Mouse (Mus musculus) lung, adult 2 months (tissue): ENCODE measurements around the gene Ppp2r5e. TPM values are rescaled to one million over a fixed set of nuclear protein-coding genes. Genes with fewer than 3 reads are reported as not detected.

Source experiments
- DNase-seq: peaks from one replicate; pipeline ENCODE4 v3.0.0; 2022
- H3K4me1 ChIP-seq: fragments of 200-500 bp; 2 replicates; pipeline ENCODE4 v1.6.1; 2011; ENCODE audit warnings: low read length; ENCODE audit not compliant: control insufficient read depth, insufficient read depth
- H3K4me3 ChIP-seq: fragments of 200-500 bp; replicated peaks from 2 replicates; pipeline ENCODE3; 2011; ENCODE audit warnings: low read depth, mild to moderate bottlenecking, control low read depth, low read length; ENCODE audit errors: extremely low read depth
- CTCF ChIP-seq: fragments of 200-500 bp; IDR thresholded peaks from 2 replicates; pipeline ENCODE4 v1.5.1; 2011; ENCODE audit warnings: mild to moderate bottlenecking, low read length, control low read depth; ENCODE audit not compliant: insufficient read depth
- POLR2A ChIP-seq: fragments of 200-500 bp; IDR thresholded peaks from 2 replicates; pipeline ENCODE4 v1.6.1; 2011; ENCODE audit warnings: low read depth, mild to moderate bottlenecking, control low read depth, low read length, borderline replicate concordance; ENCODE audit errors: extremely low read depth
- WGBS: fragments of 180-500 bp; shearing (Covaris S2); methylation state at CpG from one replicate; pipeline ENCODE4 v1.1.7; 2018; 5-methylcytosine and 5-hydroxymethylcytosine counted together
- polyA plus RNA-seq: library from polyadenylated mRNA; depleted of rRNA; stranded (reverse); fragments of >200 nt; gene quantifications from 2 replicates; pipeline ENCODE4 v1.2.3, GENCODE M21; 2012

Gene Ppp2r5e
- polyA plus RNA-seq, 1 experiment, result 13.8 TPM

DNA sequence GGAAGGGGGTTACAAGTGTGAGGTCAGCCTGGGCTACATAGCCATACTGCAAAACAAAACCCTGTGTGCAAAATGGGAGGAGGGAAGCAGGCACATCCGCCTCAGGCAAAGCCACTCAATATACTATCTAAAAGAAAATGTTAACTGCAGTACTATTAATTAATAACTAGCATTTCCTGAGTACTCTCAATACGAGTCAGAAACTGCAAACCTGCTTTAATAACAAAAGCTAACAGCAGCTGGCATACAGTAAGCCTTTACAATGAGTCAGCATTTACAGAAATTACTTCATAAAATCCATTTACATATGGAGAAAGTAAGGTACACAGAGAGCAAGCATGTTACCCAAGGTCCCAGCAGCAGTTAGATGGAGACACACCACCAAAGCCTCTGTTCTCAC is 64.2 kb downstream of the Ppp2r5e start:
- 37% methylated on average over 2 of the region's 2 CpGs for WGBS

GRCm38 (mm10) chr12:75528857-75529808 is 66.9 kb downstream of the Ppp2r5e start:
- no peak overlapping the region for H3K4me3 ChIP-seq
- no peak for DNase-seq
- whole genome bisulfite sequencing, result 42% methylated on average over 7 of the region's 7 CpGs
- no peak for TF ChIP-seq POLR2A
- TF ChIP-seq CTCF, result no peak
- H3K4me1 ChIP-seq, result peaks cover 27% of the 10 kb centered on the region

More for the DNA sequence above, 64.2 kb downstream of the Ppp2r5e start:
- Histone ChIP-seq H3K4me1 (peaks cover 32% of the 10 kb centered on the region), H3K4me3 (no peak overlapping the region)
- no peak for DNase-seq
- TF ChIP-seq CTCF, result no peak
- TF ChIP-seq POLR2A, result no peak

DNA sequence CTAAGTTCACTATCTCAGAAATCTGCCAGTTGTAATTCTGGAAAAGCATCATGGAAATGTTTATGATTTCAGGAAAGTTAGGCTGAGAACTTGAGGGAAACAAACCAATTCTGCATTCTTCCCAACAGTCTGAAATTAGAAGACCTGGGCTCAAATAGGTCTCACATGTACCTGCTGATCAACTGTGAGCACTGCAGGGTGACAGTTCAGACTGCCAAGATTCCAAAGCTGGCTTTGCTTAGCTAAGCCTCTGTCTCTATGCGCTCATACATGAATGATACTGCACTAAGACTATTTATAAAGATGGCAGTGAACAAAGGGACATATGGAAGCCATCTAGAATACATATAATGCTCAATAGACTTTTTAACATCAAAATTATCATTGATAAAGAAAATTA is 67.7 kb downstream of the Ppp2r5e start:
- Histone ChIP-seq H3K4me3 (no peak overlapping the region), H3K4me1 (peaks cover 27% of the 10 kb centered on the region)
- 76% methylated on average over 1 of the region's 1 CpGs for WGBS
- DNase-seq, result no peak
- no peak for TF ChIP-seq CTCF
- no peak for TF ChIP-seq POLR2A

DNA sequence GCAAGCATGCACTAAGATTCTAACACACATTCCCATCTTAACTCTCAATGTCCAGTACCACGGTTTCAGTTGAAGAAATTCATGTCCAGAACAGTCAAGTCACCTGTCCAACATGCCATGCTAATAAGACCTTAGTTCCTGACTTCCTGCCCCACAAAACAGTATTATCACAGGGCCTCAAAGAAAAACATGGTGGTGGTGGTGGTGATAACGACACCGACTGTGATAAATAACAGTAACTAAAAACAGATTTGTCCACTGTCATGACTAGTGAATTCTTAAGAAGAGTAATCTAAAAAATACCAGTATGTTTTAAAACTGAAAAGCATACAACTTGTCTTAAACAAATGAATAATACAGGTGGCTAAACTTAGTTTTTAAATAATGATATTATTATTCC is 71.8 kb downstream of the Ppp2r5e start:
- Histone ChIP-seq H3K4me3 (no peak overlapping the region), H3K4me1 (peaks cover 18% of the 10 kb centered on the region)
- no peak for DNase-seq
- TF ChIP-seq POLR2A (no peak), CTCF (no peak)
- WGBS, result 71% methylated on average over 3 of the region's 3 CpGs

DNA sequence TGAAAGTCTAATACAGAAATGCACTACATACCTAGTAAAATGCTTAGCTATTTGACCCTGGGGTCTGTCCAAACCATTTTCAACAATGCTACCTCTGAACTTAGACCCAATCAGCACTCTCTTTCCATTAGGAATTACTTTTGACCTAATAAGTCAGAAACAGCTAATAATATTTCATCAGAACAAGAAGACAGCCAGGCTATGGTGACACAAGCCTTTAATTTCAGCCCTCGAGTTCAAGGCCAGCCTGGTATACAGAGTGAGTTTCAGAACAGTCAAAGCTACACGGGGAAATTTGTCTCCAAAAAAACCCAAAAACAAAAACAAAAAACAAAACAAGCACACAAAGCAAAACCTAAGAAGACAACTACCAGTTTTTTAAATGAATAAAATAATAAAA is 73.1 kb downstream of the Ppp2r5e start:
- WGBS, result 70% methylated on average over 2 of the region's 2 CpGs

DNA sequence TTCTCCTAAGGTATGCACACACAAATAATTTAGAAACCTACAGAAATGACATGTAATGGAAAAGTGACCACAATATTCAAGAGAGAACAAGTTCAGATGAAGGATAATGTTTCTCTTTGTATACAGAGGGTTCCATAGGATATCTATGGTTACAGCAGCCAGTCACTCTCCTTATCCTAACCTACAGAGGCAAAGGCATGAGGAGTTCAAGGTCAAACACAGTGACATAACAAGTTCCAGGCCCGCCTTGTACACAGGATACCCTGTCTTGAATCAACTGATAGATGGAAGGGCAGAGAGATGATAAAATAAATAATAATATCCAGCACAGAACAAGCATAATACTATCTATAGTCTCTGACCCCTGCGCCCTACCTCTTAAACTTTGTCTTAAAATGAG is 73.7 kb downstream of the Ppp2r5e start:
- no peak for TF ChIP-seq CTCF
- no peak for TF ChIP-seq POLR2A
- 92% methylated on average over 2 of the region's 2 CpGs for WGBS
- Histone ChIP-seq H3K4me1 (peaks cover 6% of the 10 kb centered on the region), H3K4me3 (no peak overlapping the region)
- DNase-seq, result no peak

More for the DNA sequence above, 73.1 kb downstream of the Ppp2r5e start:
- peaks cover 9% of the 10 kb centered on the region for H3K4me1 ChIP-seq
- DNase-seq, result no peak
- TF ChIP-seq CTCF (no peak), POLR2A (no peak)
- H3K4me3 ChIP-seq, result no peak overlapping the region

- no peak for DNase-seq
- 56% methylated on average over 3 of the region's 3 CpGs for WGBS
- Histone ChIP-seq H3K4me3 (no peak overlapping the region), H3K4me1 (peaks cover 6% of the 10 kb centered on the region)
- no peak for TF ChIP-seq CTCF
- no peak for TF ChIP-seq POLR2A
Observed at GRCm38 (mm10) chr12:75520395-75520794, 75.7 kb downstream of the Ppp2r5e start.

GRCm38 (mm10) chr12:75519181-75519940 is 76.7 kb downstream of the Ppp2r5e start:
- H3K4me1 ChIP-seq, result peaks cover 6% of the 10 kb centered on the region
- no peak for DNase-seq
- TF ChIP-seq CTCF, result no peak
- TF ChIP-seq POLR2A, result no peak
- no peak overlapping the region for H3K4me3 ChIP-seq
- 88% methylated on average over 10 of the region's 10 CpGs for WGBS

- Histone ChIP-seq H3K4me1 (peaks cover under 1% of the 10 kb centered on the region), H3K4me3 (no peak overlapping the region)
- no peak for TF ChIP-seq POLR2A
- no peak for TF ChIP-seq CTCF
- no peak for DNase-seq
- WGBS, result 70% methylated on average over 10 of the region's 10 CpGs
Observed at GRCm38 (mm10) chr12:75515301-75515906, 80.6 kb downstream of the Ppp2r5e start.
